Mouse (Mus musculus) neural tube, embryonic 12.5 days (tissue): ENCODE results near the gene Asic2. TPM values are rescaled to one million over a fixed set of nuclear protein-coding genes. Genes with fewer than 3 reads are reported as not detected.

Source experiments
- ATAC-seq: fragments of 200-750 bp; cut with Nextera tagmentation; 2 replicates; pipeline ENCODE4 v1.8.0; 2017; ENCODE audit warnings: low read depth, mild to moderate bottlenecking, moderate TSS enrichment, moderate library complexity; ENCODE audit not compliant: low FRiP score
- H3K27ac ChIP-seq: fragments of 300-500 bp; sonication (generic); 2 replicates; pipeline ENCODE4 v1.5.1; 2016
- H3K27me3 ChIP-seq: fragments of 300-500 bp; sonication (generic); replicated peaks from 2 replicates; pipeline ENCODE4 v1.6.1; 2016; ENCODE audit warnings: mild to moderate bottlenecking
- H3K36me3 ChIP-seq: fragments of 300-500 bp; sonication (generic); 2 replicates; pipeline ENCODE4 v1.6.1; 2016; ENCODE audit warnings: mild to moderate bottlenecking
- H3K4me1 ChIP-seq: fragments of 300-500 bp; sonication (generic); 2 replicates; pipeline ENCODE4 v1.6.1; 2016
- H3K4me2 ChIP-seq: fragments of 300-500 bp; sonication (generic); replicated peaks from 2 replicates; pipeline ENCODE4 v1.6.1; 2016; ENCODE audit warnings: mild to moderate bottlenecking
- H3K4me3 ChIP-seq: fragments of 300-500 bp; sonication (generic); 2 replicates; pipeline ENCODE4 v1.5.1; 2016
- H3K9ac ChIP-seq: fragments of 300-500 bp; sonication (generic); 2 replicates; pipeline ENCODE4 v1.6.1; 2016; ENCODE audit warnings: mild to moderate bottlenecking
- H3K9me3 ChIP-seq: fragments of 300-500 bp; sonication (generic); 2 replicates; pipeline ENCODE4 v1.6.1; 2016; ENCODE audit warnings: mild to moderate bottlenecking
- WGBS: fragments of 180-500 bp; shearing (Covaris S2); methylation state at CpG from one replicate; pipeline ENCODE4 v1.1.7; 2016; 5-methylcytosine and 5-hydroxymethylcytosine counted together
- polyA plus RNA-seq: library from polyadenylated mRNA; unstranded; fragments of >200 nt; fragmentation: Nextera tagmentation; extraction: Ambion mirVana; gene quantifications from 2 replicates; pipeline ENCODE4 v1.2.1, GENCODE M21; 2016

The Asic2 gene
- polyA plus RNA-seq, 1 experiment from 2014 or later = 8.4 TPM

DNA sequence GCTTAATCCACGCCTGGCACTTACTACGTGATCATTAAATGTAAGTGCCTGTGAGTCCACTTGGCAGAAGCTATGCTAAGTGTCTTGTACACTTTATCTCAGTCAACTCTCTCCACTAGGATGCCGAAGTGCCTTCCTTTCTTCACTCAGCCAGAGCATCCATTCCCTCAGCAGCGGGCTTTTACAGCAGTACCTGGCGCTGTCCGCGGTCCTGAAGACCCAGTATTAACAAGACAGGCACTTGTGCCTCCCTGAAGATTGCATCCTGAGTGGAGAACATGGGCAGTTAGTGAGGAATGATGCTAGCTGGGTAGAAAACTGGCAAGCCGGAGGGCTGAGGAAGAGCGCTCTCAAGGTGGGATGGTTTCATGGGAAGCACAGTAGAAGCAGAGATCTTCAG, 852.6 kb downstream of the Asic2 start:
- no peak overlapping the region for H3K27ac ChIP-seq
- no peak for ATAC-seq

DNA sequence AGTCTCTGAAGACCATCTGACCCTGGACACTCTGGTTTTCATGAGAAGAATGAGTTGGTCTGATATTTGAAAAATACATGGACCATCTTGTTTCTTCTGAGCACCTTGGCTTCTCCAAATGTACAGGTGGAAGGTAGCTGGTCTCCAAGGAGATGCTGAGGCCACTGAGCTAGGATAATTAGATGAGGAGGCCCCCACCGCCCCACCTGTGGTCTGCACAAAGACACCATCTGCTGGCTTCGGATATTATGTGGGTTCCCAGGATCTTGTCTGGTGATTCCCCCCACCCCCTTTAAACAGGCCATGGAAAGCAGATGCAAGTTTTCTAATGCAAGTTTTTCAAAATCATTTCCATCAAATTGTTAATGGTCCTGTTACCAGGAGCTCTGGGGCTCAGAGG, 856.6 kb downstream of the Asic2 start:
- Histone ChIP-seq H3K27me3 (no peaks in the 10 kb centered on the region), H3K9ac (no peak overlapping the region), H3K4me3 (no peak overlapping the region), H3K4me1 (no peaks in the 10 kb centered on the region), H3K9me3 (no peaks in the 10 kb centered on the region), H3K4me2 (no peak overlapping the region), H3K36me3 (no peaks in the 10 kb centered on the region), H3K27ac (no peak overlapping the region)
- 73% methylated on average over 2 of the region's 2 CpGs for WGBS
- ATAC-seq = no peak

More for the DNA sequence above, 852.6 kb downstream of the Asic2 start:
- Histone ChIP-seq H3K27me3 (no peaks in the 10 kb centered on the region), H3K9ac (no peak overlapping the region), H3K4me3 (no peak overlapping the region), H3K9me3 (no peaks in the 10 kb centered on the region), H3K36me3 (no peaks in the 10 kb centered on the region), H3K4me2 (no peak overlapping the region), H3K4me1 (peaks cover 12% of the 10 kb centered on the region)
- WGBS = 45% methylated on average over 9 of the region's 9 CpGs

DNA sequence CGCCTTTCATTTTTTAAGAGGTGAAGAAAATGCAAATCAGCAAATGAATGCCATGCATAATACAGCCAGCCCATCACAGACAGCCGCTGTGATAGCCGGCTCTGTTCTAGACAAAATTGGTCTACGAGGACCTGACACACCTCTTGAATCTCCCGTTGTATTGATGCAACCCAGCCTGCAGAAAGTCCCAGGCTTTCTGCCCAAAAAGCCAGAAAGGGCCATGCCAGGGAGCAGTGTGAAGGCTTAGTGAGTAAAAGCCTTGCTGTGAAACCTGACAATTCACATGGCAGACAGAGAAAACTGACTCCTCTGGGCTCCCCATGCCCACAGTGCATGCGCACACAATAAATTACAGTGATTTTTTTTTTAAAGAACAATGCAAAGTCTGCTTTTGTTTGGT, 858.2 kb downstream of the Asic2 start:
- Histone ChIP-seq H3K27ac (no peak overlapping the region), H3K9me3 (no peaks in the 10 kb centered on the region), H3K4me1 (no peaks in the 10 kb centered on the region), H3K4me2 (no peak overlapping the region), H3K4me3 (no peak overlapping the region), H3K9ac (no peak overlapping the region), H3K27me3 (no peaks in the 10 kb centered on the region), H3K36me3 (no peaks in the 10 kb centered on the region)
- ATAC-seq = no peak
- WGBS = 58% methylated on average over 6 of the region's 6 CpGs

- H3K4me2 ChIP-seq = no peak overlapping the region
- no peak for ATAC-seq
- H3K36me3 ChIP-seq = no peaks in the 10 kb centered on the region
- no peaks in the 10 kb centered on the region for H3K27me3 ChIP-seq
- no peak overlapping the region for H3K4me3 ChIP-seq
- no peak overlapping the region for H3K9ac ChIP-seq
- WGBS = 75% methylated on average over 1 of the region's 1 CpGs
- no peaks in the 10 kb centered on the region for H3K9me3 ChIP-seq
- H3K4me1 ChIP-seq = no peaks in the 10 kb centered on the region
- H3K27ac ChIP-seq = no peak overlapping the region
These were observed 861.3 kb downstream of the Asic2 start for GRCm38 (mm10) chr11:81106949-81107348.

DNA sequence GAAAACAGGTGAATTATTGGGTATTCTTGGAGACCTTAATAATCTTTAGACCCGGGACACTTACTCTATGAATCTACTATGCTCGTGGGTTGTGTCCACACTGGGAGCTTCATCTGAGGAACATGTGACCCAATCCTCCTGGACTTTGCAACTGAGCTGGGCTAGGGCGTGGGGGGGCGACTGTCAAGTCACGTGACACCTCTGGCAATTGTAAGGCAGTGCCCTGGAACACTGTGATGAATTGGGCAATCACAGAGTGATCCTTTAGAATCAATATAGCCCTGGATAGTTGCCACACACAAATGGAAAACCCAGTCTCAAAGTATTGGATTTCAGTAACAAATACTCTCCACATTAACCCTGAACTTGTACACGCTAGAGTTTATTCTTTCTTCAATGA, 867.4 kb downstream of the Asic2 start:
- Histone ChIP-seq H3K9ac (no peak overlapping the region), H3K36me3 (no peaks in the 10 kb centered on the region), H3K9me3 (no peaks in the 10 kb centered on the region), H3K4me1 (no peaks in the 10 kb centered on the region), H3K27ac (no peak overlapping the region), H3K27me3 (no peaks in the 10 kb centered on the region), H3K4me3 (no peak overlapping the region), H3K4me2 (no peak overlapping the region)
- 80% methylated on average over 6 of the region's 6 CpGs for WGBS
- ATAC-seq = no peak

DNA sequence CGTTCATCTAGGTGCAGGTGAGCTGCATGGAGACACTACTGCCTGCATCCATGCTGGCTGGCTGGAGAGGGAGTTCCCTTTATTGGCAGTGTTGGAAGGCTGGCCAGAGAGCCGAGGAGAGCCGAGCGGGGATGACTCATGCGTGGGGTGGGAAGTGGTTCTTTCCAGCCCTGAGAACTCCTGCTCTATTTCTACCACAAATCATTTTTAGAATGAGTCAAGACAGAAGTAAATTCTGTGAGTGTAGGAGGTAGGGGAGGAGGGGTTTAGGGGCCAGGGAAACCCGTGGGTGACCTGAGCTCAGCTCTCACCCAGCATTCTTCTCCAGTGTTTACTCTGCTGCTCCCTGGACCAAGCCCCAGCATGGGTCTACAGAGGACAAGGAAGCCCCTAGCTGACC, 872.2 kb downstream of the Asic2 start:
- H3K4me3 ChIP-seq = no peak overlapping the region
- ATAC-seq = no peak
- H3K4me2 ChIP-seq = no peak overlapping the region
- H3K9ac ChIP-seq = no peak overlapping the region
- no peaks in the 10 kb centered on the region for H3K27me3 ChIP-seq
- no peak overlapping the region for H3K27ac ChIP-seq
- H3K4me1 ChIP-seq = no peaks in the 10 kb centered on the region
- H3K36me3 ChIP-seq = no peaks in the 10 kb centered on the region
- WGBS = 67% methylated on average over 6 of the region's 6 CpGs
- no peaks in the 10 kb centered on the region for H3K9me3 ChIP-seq

DNA sequence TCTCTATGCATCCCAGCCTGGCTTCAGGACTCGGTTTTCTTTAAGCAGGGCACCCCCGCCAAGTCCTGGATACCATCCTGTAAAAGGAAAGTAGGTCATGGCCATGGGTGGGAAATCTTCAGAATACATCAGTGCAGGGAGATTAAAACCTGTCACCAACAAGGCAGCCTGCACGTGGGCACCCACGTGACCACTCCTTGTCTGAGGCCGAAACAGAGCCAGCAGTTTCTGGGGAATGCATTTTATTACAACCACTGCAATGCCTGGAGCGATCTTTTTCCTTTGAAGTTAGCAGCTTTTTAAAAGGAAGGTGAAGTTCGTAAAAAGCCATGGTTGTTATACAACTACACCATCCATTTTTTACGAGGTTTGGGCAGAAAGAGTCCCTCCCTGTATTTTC, 873.7 kb downstream of the Asic2 start:
- Histone ChIP-seq H3K36me3 (no peaks in the 10 kb centered on the region), H3K4me1 (no peaks in the 10 kb centered on the region), H3K27ac (no peak overlapping the region), H3K9ac (no peak overlapping the region), H3K9me3 (no peaks in the 10 kb centered on the region), H3K4me2 (no peak overlapping the region), H3K4me3 (no peak overlapping the region), H3K27me3 (no peaks in the 10 kb centered on the region)
- ATAC-seq = no peak
- 39% methylated on average over 8 of the region's 8 CpGs for WGBS

- ATAC-seq = no peak
- H3K9me3 ChIP-seq = no peaks in the 10 kb centered on the region
- no peaks in the 10 kb centered on the region for H3K27me3 ChIP-seq
- no peaks in the 10 kb centered on the region for H3K36me3 ChIP-seq
- no peak overlapping the region for H3K27ac ChIP-seq
- no peak overlapping the region for H3K4me3 ChIP-seq
- H3K9ac ChIP-seq = no peak overlapping the region
- WGBS = 87% methylated on average over 2 of the region's 2 CpGs
- H3K4me1 ChIP-seq = no peaks in the 10 kb centered on the region
- H3K4me2 ChIP-seq = no peak overlapping the region
These were observed 876.1 kb downstream of the Asic2 start for GRCm38 (mm10) chr11:81092161-81092560.

GRCm38 (mm10) chr11:81083822-81084221, 884.4 kb downstream of the Asic2 start:
- no peak overlapping the region for H3K4me2 ChIP-seq
- H3K9ac ChIP-seq = no peak overlapping the region
- no peaks in the 10 kb centered on the region for H3K27me3 ChIP-seq
- H3K4me1 ChIP-seq = no peaks in the 10 kb centered on the region
- no peak for ATAC-seq
- WGBS = 83% methylated on average over 4 of the region's 4 CpGs
- no peaks in the 10 kb centered on the region for H3K9me3 ChIP-seq
- H3K27ac ChIP-seq = no peak overlapping the region
- no peaks in the 10 kb centered on the region for H3K36me3 ChIP-seq
- H3K4me3 ChIP-seq = no peak overlapping the region

GRCm38 (mm10) chr11:81080076-81080805, 888.0 kb downstream of the Asic2 start:
- no peak overlapping the region for H3K4me3 ChIP-seq
- no peak overlapping the region for H3K9ac ChIP-seq
- H3K36me3 ChIP-seq = no peaks in the 10 kb centered on the region
- H3K9me3 ChIP-seq = no peaks in the 10 kb centered on the region
- no peak overlapping the region for H3K27ac ChIP-seq
- no peak overlapping the region for H3K4me2 ChIP-seq
- no peak for ATAC-seq
- 78% methylated on average over 11 of the region's 11 CpGs for WGBS
- H3K4me1 ChIP-seq = no peaks in the 10 kb centered on the region
- no peaks in the 10 kb centered on the region for H3K27me3 ChIP-seq

GRCm38 (mm10) chr11:81079237-81079636, 889.0 kb downstream of the Asic2 start:
- H3K4me2 ChIP-seq = no peak overlapping the region
- H3K4me3 ChIP-seq = no peak overlapping the region
- WGBS = 76% methylated on average over 3 of the region's 3 CpGs

DNA sequence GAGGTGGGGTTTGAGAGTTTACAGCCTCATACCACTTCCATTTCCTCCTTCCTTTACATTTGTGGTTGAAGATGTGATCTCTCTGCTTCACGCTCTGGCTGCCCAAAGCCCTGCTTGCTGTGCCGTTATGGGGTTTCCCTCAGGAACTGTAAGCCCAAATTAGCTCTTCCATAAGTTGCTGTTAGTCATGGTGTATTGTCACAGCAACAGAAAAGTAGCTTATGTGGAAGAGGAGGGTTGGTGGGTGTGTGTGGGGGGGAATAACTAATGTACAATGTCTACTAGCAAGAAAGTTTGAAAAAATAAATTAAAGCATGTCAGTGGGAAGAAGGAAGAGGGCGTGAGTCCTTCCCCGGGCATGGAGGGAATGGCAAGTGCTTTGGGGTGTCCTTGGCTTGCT, 896.4 kb downstream of the Asic2 start:
- Histone ChIP-seq H3K27ac (no peak overlapping the region), H3K9me3 (no peaks in the 10 kb centered on the region), H3K9ac (no peak overlapping the region), H3K36me3 (no peaks in the 10 kb centered on the region), H3K4me3 (no peak overlapping the region), H3K4me2 (no peak overlapping the region), H3K4me1 (no peaks in the 10 kb centered on the region), H3K27me3 (no peaks in the 10 kb centered on the region)
- WGBS = 89% methylated on average over 4 of the region's 4 CpGs
- ATAC-seq = no peak

More at GRCm38 (mm10) chr11:81079237-81079636, 889.0 kb downstream of the Asic2 start:
- H3K9me3 ChIP-seq = no peaks in the 10 kb centered on the region
- no peak overlapping the region for H3K9ac ChIP-seq
- no peaks in the 10 kb centered on the region for H3K4me1 ChIP-seq
- no peaks in the 10 kb centered on the region for H3K36me3 ChIP-seq
- ATAC-seq = no peak
- no peak overlapping the region for H3K27ac ChIP-seq
- H3K27me3 ChIP-seq = no peaks in the 10 kb centered on the region

GRCm38 (mm10) chr11:81065386-81065785, 902.9 kb downstream of the Asic2 start:
- Histone ChIP-seq H3K36me3 (no peaks in the 10 kb centered on the region), H3K4me1 (no peaks in the 10 kb centered on the region), H3K9me3 (no peaks in the 10 kb centered on the region), H3K9ac (no peak overlapping the region), H3K4me3 (no peak overlapping the region), H3K4me2 (no peak overlapping the region), H3K27me3 (no peaks in the 10 kb centered on the region), H3K27ac (no peak overlapping the region)
- 89% methylated on average over 11 of the region's 11 CpGs for WGBS
- ATAC-seq = no peak
